Mouse (Mus musculus): ENCODE measurements around the gene Ubash3a. TPM values are rescaled to one million over a fixed set of nuclear protein-coding genes. Genes with fewer than 3 reads are reported as not detected.

Gene Ubash3a
- polyA plus RNA-seq, 1 experiment from 2014 or later = 0.38 TPM

DNA sequence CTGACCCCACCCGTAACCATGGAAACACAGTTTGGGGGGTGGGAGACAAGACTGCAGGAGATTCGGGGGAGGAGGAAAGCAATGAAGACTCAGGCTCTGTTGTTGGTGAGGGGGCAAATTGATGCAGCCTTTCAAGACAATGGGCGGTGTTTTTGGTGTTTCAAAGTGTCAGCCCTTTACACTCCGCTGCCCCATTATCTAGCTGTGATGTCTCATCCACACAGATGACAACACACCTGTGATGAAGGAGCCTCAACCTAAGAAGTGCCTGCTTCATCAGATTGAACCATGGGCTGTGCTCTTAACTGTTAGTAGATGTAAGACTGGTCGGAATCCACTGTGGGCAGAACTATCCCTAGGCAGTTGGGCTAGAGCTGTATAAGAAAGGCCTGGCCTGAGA, 56.1 kb downstream of the Ubash3a start:
- 94% methylated on average over 5 of the region's 5 CpGs for WGBS
- peaks cover 6% of the 10 kb centered on the region; the same call in 1 of the 2 replicates for H3K4me1 ChIP-seq (ENCODE audit: control insufficient read depth, insufficient read depth, low read length)
- no peaks in the 10 kb centered on the region for H3K36me3 ChIP-seq (ENCODE audit: control insufficient read depth, insufficient read depth, low read length)
- H3K4me3 ChIP-seq (ENCODE audit: low read length) = no peak overlapping the region
- no peak overlapping the region for H3K9ac ChIP-seq (ENCODE audit: low read depth, low read length)
- H3K9me3 ChIP-seq (ENCODE audit: control insufficient read depth, low read length) = no peaks in the 10 kb centered on the region
- no peak overlapping the region for H3K27ac ChIP-seq (ENCODE audit: low read length)
- ATAC-seq = no peak
- no peaks in the 10 kb centered on the region for H3K27me3 ChIP-seq (replicated peaks; ENCODE audit: control insufficient read depth, insufficient read depth, low read length)
- no peak overlapping the region for H3K4me2 ChIP-seq (ENCODE audit: low read depth, low read length)

DNA sequence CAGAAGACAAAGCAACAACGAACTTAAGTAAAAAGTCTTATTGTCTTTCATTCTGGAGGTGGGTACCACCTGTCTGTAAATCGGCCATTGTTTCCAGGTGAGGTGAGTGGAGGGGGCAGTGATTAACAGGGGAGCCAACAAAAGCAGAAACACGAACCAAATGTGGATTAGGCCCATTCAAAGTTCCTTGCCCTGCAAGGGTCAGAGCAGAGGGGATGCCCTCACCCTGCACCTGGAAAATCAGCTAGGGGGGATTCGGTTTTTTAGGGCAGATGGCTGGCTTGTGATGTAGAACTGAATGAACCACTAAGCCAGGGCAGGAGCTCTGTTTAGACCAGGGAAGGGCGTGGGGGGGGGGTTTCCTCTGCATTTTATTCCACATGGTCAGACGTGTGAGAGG, 56.7 kb downstream of the Ubash3a start:
- peaks cover 6% of the 10 kb centered on the region; the same call in 1 of the 2 replicates for H3K4me1 ChIP-seq (ENCODE audit: control insufficient read depth, insufficient read depth, low read length)
- no peak overlapping the region for H3K9ac ChIP-seq (ENCODE audit: low read depth, low read length)
- H3K27me3 ChIP-seq (replicated peaks; ENCODE audit: control insufficient read depth, insufficient read depth, low read length) = no peaks in the 10 kb centered on the region
- H3K27ac ChIP-seq (ENCODE audit: low read length) = no peak overlapping the region
- H3K9me3 ChIP-seq (ENCODE audit: control insufficient read depth, low read length) = no peaks in the 10 kb centered on the region
- H3K36me3 ChIP-seq (ENCODE audit: control insufficient read depth, insufficient read depth, low read length) = no peaks in the 10 kb centered on the region
- no peak overlapping the region for H3K4me2 ChIP-seq (ENCODE audit: low read depth, low read length)
- no peak overlapping the region for H3K4me3 ChIP-seq (ENCODE audit: low read length)
- no peak for ATAC-seq
- WGBS = 55% methylated on average over 6 of the region's 6 CpGs

DNA sequence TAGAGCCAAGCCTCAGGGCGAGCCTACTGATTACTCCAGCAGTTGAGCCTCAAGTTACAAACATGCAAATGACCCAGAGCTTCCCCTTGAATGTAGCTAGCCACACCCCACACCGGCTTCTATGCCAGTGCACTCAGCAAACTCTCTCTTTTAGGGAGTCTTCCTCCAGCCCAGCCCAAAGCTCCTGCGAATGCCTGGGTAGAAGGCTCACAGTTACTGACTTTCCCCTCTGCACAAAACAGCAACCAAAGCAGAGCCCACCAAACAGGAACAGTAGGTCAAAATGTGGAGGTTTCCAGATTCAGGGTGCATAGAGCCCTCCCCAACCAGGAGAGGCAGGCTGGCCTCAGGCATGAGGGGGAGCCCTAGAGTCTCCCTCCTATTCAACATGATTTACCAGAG, 57.5 kb downstream of the Ubash3a start:
- no peak overlapping the region for H3K4me2 ChIP-seq (ENCODE audit: low read depth, low read length)
- 8% methylated on average over 3 of the region's 3 CpGs for WGBS
- no peak overlapping the region for H3K4me3 ChIP-seq (ENCODE audit: low read length)
- no peaks in the 10 kb centered on the region for H3K36me3 ChIP-seq (ENCODE audit: control insufficient read depth, insufficient read depth, low read length)
- H3K4me1 ChIP-seq (ENCODE audit: control insufficient read depth, insufficient read depth, low read length) = peaks cover 6% of the 10 kb centered on the region; the same call in 1 of the 2 replicates
- no peaks in the 10 kb centered on the region for H3K9me3 ChIP-seq (ENCODE audit: control insufficient read depth, low read length)
- no peaks in the 10 kb centered on the region for H3K27me3 ChIP-seq (replicated peaks; ENCODE audit: control insufficient read depth, insufficient read depth, low read length)
- no peak overlapping the region for H3K9ac ChIP-seq (ENCODE audit: low read depth, low read length)
- ATAC-seq = peak; percentile 46; the same call in 1 of the 2 replicates
- H3K27ac ChIP-seq (ENCODE audit: low read length) = no peak overlapping the region

DNA sequence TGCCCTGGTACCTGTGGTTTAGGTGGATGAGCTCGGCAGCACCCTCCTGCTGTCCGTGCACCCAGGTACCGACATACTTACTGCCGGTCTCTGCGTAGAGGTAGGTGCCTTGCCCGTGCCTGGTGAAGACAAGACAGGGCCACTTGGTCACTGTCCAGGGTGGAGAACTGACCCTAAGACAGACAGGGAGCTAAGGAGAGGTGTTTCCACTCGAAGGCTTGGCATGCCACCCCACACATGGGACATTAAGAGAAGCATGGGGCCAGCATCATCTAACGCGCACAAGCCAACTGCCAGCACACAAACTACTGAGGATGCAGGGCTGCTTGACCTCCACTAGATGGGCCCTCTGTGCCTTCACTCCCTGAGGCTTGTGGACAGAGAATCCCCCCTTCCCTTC, 58.2 kb downstream of the Ubash3a start:
- H3K36me3 ChIP-seq (ENCODE audit: control insufficient read depth, insufficient read depth, low read length) = no peaks in the 10 kb centered on the region
- H3K9ac ChIP-seq (ENCODE audit: low read depth, low read length) = no peak overlapping the region
- H3K4me2 ChIP-seq (ENCODE audit: low read depth, low read length) = no peak overlapping the region
- WGBS = 87% methylated on average over 9 of the region's 9 CpGs
- no peak overlapping the region for H3K4me3 ChIP-seq (ENCODE audit: low read length)
- H3K27ac ChIP-seq (ENCODE audit: low read length) = no peak overlapping the region
- H3K9me3 ChIP-seq (ENCODE audit: control insufficient read depth, low read length) = no peaks in the 10 kb centered on the region
- H3K4me1 ChIP-seq (ENCODE audit: control insufficient read depth, insufficient read depth, low read length) = peaks cover 6% of the 10 kb centered on the region; the same call in 1 of the 2 replicates
- no peaks in the 10 kb centered on the region for H3K27me3 ChIP-seq (replicated peaks; ENCODE audit: control insufficient read depth, insufficient read depth, low read length)
- ATAC-seq = no peak

DNA sequence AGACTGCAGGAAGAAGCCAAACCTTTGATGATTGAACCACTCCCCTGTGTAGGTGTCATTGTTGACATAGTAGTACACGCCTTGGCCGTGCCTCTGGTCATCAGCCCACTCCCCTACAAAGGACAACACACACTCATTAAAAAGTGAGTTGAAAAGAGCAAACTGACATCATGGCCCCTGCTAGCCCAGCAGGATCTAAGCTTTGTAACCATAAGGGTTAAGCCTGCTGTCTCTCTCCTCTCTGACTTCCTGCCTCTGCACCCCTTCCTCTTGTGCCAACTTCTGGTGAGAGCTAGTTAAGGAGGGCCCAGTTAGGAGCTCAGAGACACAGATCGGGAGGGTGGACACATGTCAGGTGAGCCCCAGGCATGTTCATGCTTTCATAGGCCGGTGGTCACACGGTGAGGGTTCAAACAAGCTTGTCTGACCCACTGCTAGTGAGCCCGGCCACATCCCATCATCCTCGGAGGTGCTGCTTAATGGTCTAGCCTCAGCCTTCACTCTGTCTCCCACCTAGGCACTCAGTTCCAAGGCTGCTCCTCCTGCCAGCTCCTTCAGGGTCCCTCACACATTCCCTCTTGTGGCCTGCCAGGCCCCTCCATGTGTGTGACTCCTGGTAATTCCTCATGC, 58.8 kb downstream of the Ubash3a start:
- WGBS = 77% methylated on average over 7 of the region's 7 CpGs
- H3K27me3 ChIP-seq (replicated peaks; ENCODE audit: control insufficient read depth, insufficient read depth, low read length) = no peaks in the 10 kb centered on the region
- ATAC-seq = no peak

DNA sequence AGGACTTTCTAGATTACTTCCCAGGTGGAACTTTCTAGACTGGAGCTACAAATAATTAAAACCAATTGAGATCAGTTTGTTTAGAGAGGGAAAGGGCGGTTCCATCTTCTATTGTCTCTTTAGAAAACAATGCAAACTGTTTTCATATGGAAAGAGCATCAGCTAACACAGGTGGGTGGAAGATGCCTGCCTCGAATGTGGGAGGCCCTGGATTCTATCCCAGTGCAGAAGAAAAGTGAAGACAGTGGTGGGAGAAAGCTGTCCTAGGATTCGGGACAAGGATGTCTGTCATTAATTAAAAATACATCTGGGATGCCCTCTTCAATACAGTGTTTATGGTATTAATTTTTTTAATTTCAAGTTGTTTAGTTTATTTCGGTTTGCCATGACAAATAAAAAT, 59.5 kb downstream of the Ubash3a start:
- Histone ChIP-seq H3K9ac (ENCODE audit: low read depth, low read length) (no peak overlapping the region), H3K4me3 (ENCODE audit: low read length) (no peak overlapping the region), H3K4me1 (ENCODE audit: control insufficient read depth, insufficient read depth, low read length) (peaks cover 6% of the 10 kb centered on the region; the same call in 1 of the 2 replicates), H3K9me3 (ENCODE audit: control insufficient read depth, low read length) (no peaks in the 10 kb centered on the region), H3K4me2 (ENCODE audit: low read depth, low read length) (no peak overlapping the region), H3K27ac (ENCODE audit: low read length) (no peak overlapping the region), H3K36me3 (ENCODE audit: control insufficient read depth, insufficient read depth, low read length) (no peaks in the 10 kb centered on the region), H3K27me3 (replicated peaks; ENCODE audit: control insufficient read depth, insufficient read depth, low read length) (no peaks in the 10 kb centered on the region)
- no peak for ATAC-seq
- WGBS = 69% methylated on average over 4 of the region's 4 CpGs

More for the DNA sequence above, 58.8 kb downstream of the Ubash3a start:
- Histone ChIP-seq H3K36me3 (ENCODE audit: control insufficient read depth, insufficient read depth, low read length) (no peaks in the 10 kb centered on the region), H3K4me2 (ENCODE audit: low read depth, low read length) (no peak overlapping the region), H3K27ac (ENCODE audit: low read length) (no peak overlapping the region), H3K9me3 (ENCODE audit: control insufficient read depth, low read length) (no peaks in the 10 kb centered on the region), H3K4me1 (ENCODE audit: control insufficient read depth, insufficient read depth, low read length) (peaks cover 6% of the 10 kb centered on the region; the same call in 1 of the 2 replicates), H3K9ac (ENCODE audit: low read depth, low read length) (no peak overlapping the region), H3K4me3 (ENCODE audit: low read length) (no peak overlapping the region)

DNA sequence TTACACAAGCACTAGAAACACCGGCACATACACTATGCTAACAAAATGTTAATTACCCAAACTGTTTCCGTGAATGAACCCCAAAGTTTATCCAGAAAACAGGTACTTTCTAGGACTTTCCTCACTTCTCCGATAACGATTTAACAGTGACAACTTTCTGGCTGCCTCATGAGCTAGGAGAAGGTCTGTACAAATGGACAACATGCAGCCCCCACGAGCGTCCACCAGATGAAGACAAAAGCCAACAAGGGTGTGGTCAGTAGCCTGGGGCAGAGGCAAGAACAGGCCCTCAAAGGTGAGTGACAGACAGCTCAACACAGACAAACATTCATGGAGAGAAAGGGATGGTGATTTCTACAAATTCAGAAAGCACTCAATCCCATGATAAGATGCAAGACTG, 59.9 kb downstream of the Ubash3a start:
- Histone ChIP-seq H3K27ac (ENCODE audit: low read length) (no peak overlapping the region), H3K4me2 (ENCODE audit: low read depth, low read length) (no peak overlapping the region), H3K4me3 (ENCODE audit: low read length) (no peak overlapping the region), H3K9ac (ENCODE audit: low read depth, low read length) (no peak overlapping the region), H3K4me1 (ENCODE audit: control insufficient read depth, insufficient read depth, low read length) (peaks cover 6% of the 10 kb centered on the region; the same call in 1 of the 2 replicates), H3K9me3 (ENCODE audit: control insufficient read depth, low read length) (no peaks in the 10 kb centered on the region), H3K36me3 (ENCODE audit: control insufficient read depth, insufficient read depth, low read length) (no peaks in the 10 kb centered on the region), H3K27me3 (replicated peaks; ENCODE audit: control insufficient read depth, insufficient read depth, low read length) (no peaks in the 10 kb centered on the region)
- 78% methylated on average over 6 of the region's 6 CpGs for WGBS
- no peak for ATAC-seq

DNA sequence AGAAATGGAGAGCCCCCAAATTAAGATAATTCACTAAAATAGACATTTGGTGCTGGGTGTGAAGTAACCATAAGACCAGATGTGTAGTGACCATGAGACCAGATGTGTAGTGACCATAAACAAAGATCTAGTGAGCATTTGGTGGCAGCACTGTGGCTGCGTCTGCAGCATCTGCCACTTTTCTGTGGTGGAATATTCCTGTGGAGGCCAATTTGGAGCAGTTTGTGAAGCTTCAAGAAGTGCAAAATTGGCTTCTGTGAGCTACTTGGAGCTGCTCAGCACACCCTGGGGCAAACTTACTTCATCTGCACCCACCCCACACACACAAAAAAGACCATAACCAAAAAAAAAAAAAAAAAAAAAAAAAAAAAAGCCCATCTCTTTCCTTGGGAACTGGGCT, 60.3 kb downstream of the Ubash3a start:
- Histone ChIP-seq H3K9me3 (ENCODE audit: control insufficient read depth, low read length) (no peaks in the 10 kb centered on the region), H3K36me3 (ENCODE audit: control insufficient read depth, insufficient read depth, low read length) (no peaks in the 10 kb centered on the region), H3K27ac (ENCODE audit: low read length) (no peak overlapping the region), H3K27me3 (replicated peaks; ENCODE audit: control insufficient read depth, insufficient read depth, low read length) (no peaks in the 10 kb centered on the region), H3K4me1 (ENCODE audit: control insufficient read depth, insufficient read depth, low read length) (peaks cover 6% of the 10 kb centered on the region; the same call in 1 of the 2 replicates), H3K4me2 (ENCODE audit: low read depth, low read length) (no peak overlapping the region), H3K9ac (ENCODE audit: low read depth, low read length) (no peak overlapping the region), H3K4me3 (ENCODE audit: low read length) (no peak overlapping the region)
- 83% methylated on average over 1 of the region's 1 CpGs for WGBS
- no peak for ATAC-seq

DNA sequence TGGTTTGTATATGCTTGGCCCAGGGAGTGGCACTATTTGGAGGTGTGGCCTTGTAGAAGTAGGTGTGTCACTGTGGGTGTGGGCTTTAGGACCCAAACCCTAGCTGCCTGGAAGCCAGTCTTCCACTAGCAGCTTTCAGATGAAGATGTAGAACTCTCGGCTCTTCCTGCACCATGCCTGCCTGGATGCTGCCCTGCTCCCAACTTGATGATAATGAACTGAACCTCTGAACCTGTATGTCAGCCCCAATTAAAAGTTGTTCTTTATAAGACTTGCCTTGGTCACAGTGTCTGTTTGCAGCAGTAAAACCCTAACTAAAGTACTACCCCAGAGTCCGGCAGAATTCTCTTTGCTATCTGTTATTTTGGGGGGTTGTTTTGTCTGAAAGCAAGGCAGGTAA, 62.1 kb downstream of the Ubash3a start:
- no peak overlapping the region for H3K9ac ChIP-seq (ENCODE audit: low read depth, low read length)
- H3K27ac ChIP-seq (ENCODE audit: low read length) = no peak overlapping the region
- 84% methylated on average over 2 of the region's 2 CpGs for WGBS
- H3K4me1 ChIP-seq (ENCODE audit: control insufficient read depth, insufficient read depth, low read length) = peaks cover 6% of the 10 kb centered on the region; the same call in 1 of the 2 replicates
- no peak overlapping the region for H3K4me2 ChIP-seq (ENCODE audit: low read depth, low read length)
- no peaks in the 10 kb centered on the region for H3K27me3 ChIP-seq (replicated peaks; ENCODE audit: control insufficient read depth, insufficient read depth, low read length)
- no peaks in the 10 kb centered on the region for H3K36me3 ChIP-seq (ENCODE audit: control insufficient read depth, insufficient read depth, low read length)
- H3K4me3 ChIP-seq (ENCODE audit: low read length) = no peak overlapping the region
- H3K9me3 ChIP-seq (ENCODE audit: control insufficient read depth, low read length) = no peaks in the 10 kb centered on the region
- no peak for ATAC-seq

DNA sequence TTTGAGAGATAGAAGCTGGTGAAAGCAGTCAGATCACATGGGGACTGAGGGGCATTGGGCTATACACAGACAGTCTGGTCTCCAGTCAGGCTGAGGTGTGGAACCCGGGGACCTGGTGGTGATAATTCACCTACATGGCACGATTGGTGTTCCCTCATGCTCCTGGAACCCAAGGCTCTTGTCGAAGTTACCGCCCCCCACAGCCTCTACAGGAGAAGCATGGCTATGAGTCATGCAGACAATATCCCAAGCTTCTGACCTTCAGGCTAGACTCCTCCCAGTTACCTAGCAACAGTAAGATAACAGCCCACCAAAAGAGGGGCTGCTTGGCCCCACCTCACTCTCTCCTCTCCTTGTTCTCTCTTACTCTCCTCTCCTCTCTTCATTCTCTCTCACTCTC, 62.6 kb downstream of the Ubash3a start:
- no peaks in the 10 kb centered on the region for H3K36me3 ChIP-seq (ENCODE audit: control insufficient read depth, insufficient read depth, low read length)
- H3K27ac ChIP-seq (ENCODE audit: low read length) = no peak overlapping the region
- WGBS = 78% methylated on average over 4 of the region's 4 CpGs
- no peaks in the 10 kb centered on the region for H3K27me3 ChIP-seq (replicated peaks; ENCODE audit: control insufficient read depth, insufficient read depth, low read length)
- no peaks in the 10 kb centered on the region for H3K9me3 ChIP-seq (ENCODE audit: control insufficient read depth, low read length)
- H3K4me1 ChIP-seq (ENCODE audit: control insufficient read depth, insufficient read depth, low read length) = peaks cover under 1% of the 10 kb centered on the region; the same call in 1 of the 2 replicates
- no peak overlapping the region for H3K9ac ChIP-seq (ENCODE audit: low read depth, low read length)
- H3K4me2 ChIP-seq (ENCODE audit: low read depth, low read length) = no peak overlapping the region
- H3K4me3 ChIP-seq (ENCODE audit: low read length) = no peak overlapping the region
- ATAC-seq = no peak
